Mouse (Mus musculus): Measurements from ENCODE around the gene Lin52. TPM values are rescaled to one million over a fixed set of nuclear protein-coding genes. Genes with fewer than 3 reads are reported as not detected.

Lin52 gene
- polyA plus RNA-seq, 1 experiment, result 37.1 TPM

DNA sequence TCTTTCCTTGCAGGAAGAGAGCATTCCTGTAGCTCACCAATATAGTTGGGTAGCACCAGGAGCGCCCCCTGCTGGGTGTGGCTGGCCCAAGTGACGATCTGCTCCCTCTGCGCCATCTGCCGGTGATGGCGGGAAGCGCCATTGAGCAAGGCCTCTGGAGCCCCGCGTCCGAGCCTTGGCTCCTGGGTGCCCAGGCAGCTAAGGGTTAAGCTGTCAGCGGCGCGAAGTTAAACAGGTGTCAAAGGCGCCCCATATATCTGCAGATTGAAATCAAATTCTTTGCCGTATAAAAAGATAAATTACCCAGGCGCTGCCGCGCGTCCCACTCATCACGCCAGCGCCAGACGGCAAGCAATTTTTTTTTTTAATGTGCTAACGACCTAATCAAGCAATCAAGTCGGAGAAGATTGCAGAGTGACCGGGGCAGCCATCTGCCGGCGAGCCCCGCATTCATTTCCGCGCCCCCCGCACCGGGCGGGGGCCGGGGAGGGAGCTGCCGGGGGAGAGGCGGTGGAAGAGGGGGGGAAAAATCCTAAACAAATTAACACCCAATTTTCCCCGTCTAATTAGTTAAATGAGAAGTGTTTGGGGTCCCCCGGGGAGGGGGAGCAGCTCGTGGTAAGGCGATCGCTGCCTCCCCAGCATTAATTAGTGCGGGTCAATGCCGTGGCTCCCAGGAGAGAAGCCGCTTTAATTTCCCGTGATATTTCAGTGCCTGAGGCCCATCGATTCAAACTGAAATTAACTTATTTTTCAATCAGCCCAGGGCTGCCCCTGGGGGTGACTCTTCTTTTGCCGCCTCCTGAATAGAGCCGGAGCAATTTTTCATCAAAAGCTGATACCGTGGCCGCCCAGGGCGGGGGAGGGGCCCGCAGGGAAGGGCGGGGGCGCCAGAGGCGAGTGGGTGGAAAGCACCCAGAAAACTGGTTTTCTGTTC is 138.9 kb downstream of the Lin52 start:
- peak; percentile 85 to 99 for DNase-seq (ENCODE audit: extremely low spot score in 1 of 2, low spot score in 1 of 2)

Other genes starting within 250 kb of the Lin52 start
- 8.6 and 8.7 TPM in 2 replicates for gene Elmsan1, start 232.5 kb upstream of the Lin52 start, polyA plus RNA-seq (2012; rRNA removed)
- gene Ptgr2, start 166.2 kb upstream of the Lin52 start, polyA plus RNA-seq (2012; rRNA removed), result 34.4 and 39.4 TPM in 2 replicates
- 36.9 and 37.2 TPM in 2 replicates for gene Zfp410, start 134.6 kb upstream of the Lin52 start, polyA plus RNA-seq (2012; rRNA removed)
- 34.9 and 38.8 TPM in 2 replicates for gene Coq6, start 89.8 kb upstream of the Lin52 start, polyA plus RNA-seq (2012; rRNA removed)
- gene Fam161b, start 89.6 kb upstream of the Lin52 start, polyA plus RNA-seq (2012; rRNA removed), result 15.1 and 15.5 TPM in 2 replicates
- gene Entpd5, start 42.4 kb upstream of the Lin52 start, polyA plus RNA-seq (2012; rRNA removed), result 19.2 and 21.3 TPM in 2 replicates
- gene Bbof1, start 42.4 kb upstream of the Lin52 start, polyA plus RNA-seq (2012; rRNA removed), result 7.2 and 8.5 TPM in 2 replicates
- gene Rnf113a2, start 34.2 kb upstream of the Lin52 start, polyA plus RNA-seq (2012; rRNA removed), result 15.1 and 18.3 TPM in 2 replicates
- gene Aldh6a1, start 418 bp upstream of the Lin52 start, polyA plus RNA-seq (2012; rRNA removed), result 49.0 and 56.4 TPM in 2 replicates
- 0.27 and 0.28 TPM in 2 replicates for gene Vsx2, start 118.3 kb downstream of the Lin52 start, polyA plus RNA-seq (2012; rRNA removed)
- gene Abcd4, start 166.0 kb downstream of the Lin52 start, polyA plus RNA-seq (2012; rRNA removed), result 26.5 and 28.5 TPM in 2 replicates
- gene Vrtn, start 189.6 kb downstream of the Lin52 start, polyA plus RNA-seq (2012; rRNA removed), result 0.04 TPM in 1 of 2 replicates, not detected in the other
- gene Syndig1l, start 247.4 kb downstream of the Lin52 start, polyA plus RNA-seq (2012; rRNA removed), result 16.3 and 23.8 TPM in 2 replicates

Measured in frontal cortex, adult 2 months (tissue).